Mouse (Mus musculus) C2C12 (cell line): ENCODE data around the gene Slc1a5.

Experiments
- CEBPB ChIP-seq: IDR thresholded peaks from one replicate; pipeline ENCODE4 v1.6.1; 2011; ENCODE audit warnings: low read depth, mild to moderate bottlenecking, control low read depth, moderate library complexity
- CTCF ChIP-seq: IDR thresholded peaks from one replicate; pipeline ENCODE4 v1.5.1; 2011; ENCODE audit not compliant: control insufficient read depth, insufficient read depth, insufficient read length
- MAX ChIP-seq: IDR thresholded peaks from one replicate; pipeline ENCODE4 v1.6.1; 2011; ENCODE audit warnings: mild to moderate bottlenecking, control low read depth
- MYOG ChIP-seq: IDR thresholded peaks from one replicate; pipeline ENCODE4 v1.6.1; 2011; ENCODE audit not compliant: control insufficient read depth, insufficient read length; ENCODE audit errors: extremely low read depth
- USF1 ChIP-seq: IDR thresholded peaks from one replicate; pipeline ENCODE4 v1.6.1; 2011; ENCODE audit warnings: low read depth, mild to moderate bottlenecking, control low read depth, moderate library complexity

GRCm38 (mm10) chr7:16745373-16745772, 35.8 kb upstream of the Slc1a5 start:
- TF ChIP-seq CTCF (no peak), USF1 (no peak), MAX (no peak), MYOG (no peak), CEBPB (no peak)
